Mouse (Mus musculus) neural tube, embryonic 12.5 days (tissue): ENCODE data around the gene Trim40. TPM values are rescaled to one million over a fixed set of nuclear protein-coding genes. Genes with fewer than 3 reads are reported as not detected.

Experiments used
- ATAC-seq: fragments of 200-750 bp; cut with Nextera tagmentation; 2 replicates; pipeline ENCODE4 v1.8.0; 2017; ENCODE audit warnings: low read depth, mild to moderate bottlenecking, moderate TSS enrichment, moderate library complexity; ENCODE audit not compliant: low FRiP score
- H3K27ac ChIP-seq: fragments of 300-500 bp; sonication (generic); 2 replicates; pipeline ENCODE4 v1.5.1; 2016
- H3K27me3 ChIP-seq: fragments of 300-500 bp; sonication (generic); replicated peaks from 2 replicates; pipeline ENCODE4 v1.6.1; 2016; ENCODE audit warnings: mild to moderate bottlenecking
- H3K36me3 ChIP-seq: fragments of 300-500 bp; sonication (generic); 2 replicates; pipeline ENCODE4 v1.6.1; 2016; ENCODE audit warnings: mild to moderate bottlenecking
- H3K4me1 ChIP-seq: fragments of 300-500 bp; sonication (generic); 2 replicates; pipeline ENCODE4 v1.6.1; 2016
- H3K4me2 ChIP-seq: fragments of 300-500 bp; sonication (generic); replicated peaks from 2 replicates; pipeline ENCODE4 v1.6.1; 2016; ENCODE audit warnings: mild to moderate bottlenecking
- H3K4me3 ChIP-seq: fragments of 300-500 bp; sonication (generic); 2 replicates; pipeline ENCODE4 v1.5.1; 2016
- H3K9ac ChIP-seq: fragments of 300-500 bp; sonication (generic); 2 replicates; pipeline ENCODE4 v1.6.1; 2016; ENCODE audit warnings: mild to moderate bottlenecking
- H3K9me3 ChIP-seq: fragments of 300-500 bp; sonication (generic); 2 replicates; pipeline ENCODE4 v1.6.1; 2016; ENCODE audit warnings: mild to moderate bottlenecking
- WGBS: fragments of 180-500 bp; shearing (Covaris S2); methylation state at CpG from one replicate; pipeline ENCODE4 v1.1.7; 2016; 5-methylcytosine and 5-hydroxymethylcytosine counted together
- polyA plus RNA-seq: library from polyadenylated mRNA; unstranded; fragments of >200 nt; fragmentation: Nextera tagmentation; extraction: Ambion mirVana; gene quantifications from 2 replicates; pipeline ENCODE4 v1.2.1, GENCODE M21; 2016

Gene Trim40
- polyA plus RNA-seq, 1 experiment from 2014 or later = not detected

GRCm38 (mm10) chr17:36835591-36836426 lies 54.1 kb downstream of the Trim40 start:
- Histone ChIP-seq H3K27me3 (no peaks in the 10 kb centered on the region), H3K9me3 (no peaks in the 10 kb centered on the region), H3K4me2 (peak overlapping the region; percentile 59), H3K36me3 (no peaks in the 10 kb centered on the region), H3K9ac (no peak overlapping the region), H3K4me1 (peaks cover 8% of the 10 kb centered on the region; the same call in 1 of the 2 replicates), H3K27ac (no peak overlapping the region), H3K4me3 (no peak overlapping the region)
- 36% methylated on average over 12 of the region's 12 CpGs for WGBS
- no peak for ATAC-seq

GRCm38 (mm10) chr17:36832694-36833093 lies 57.2 kb downstream of the Trim40 start:
- H3K27ac ChIP-seq = no peak overlapping the region
- WGBS = 59% methylated on average over 4 of the region's 4 CpGs

More at GRCm38 (mm10) chr17:36832694-36833093, 57.2 kb downstream of the Trim40 start:
- Histone ChIP-seq H3K9me3 (no peaks in the 10 kb centered on the region), H3K36me3 (no peaks in the 10 kb centered on the region), H3K4me2 (no peak overlapping the region), H3K4me1 (peaks cover 8% of the 10 kb centered on the region; the same call in 1 of the 2 replicates), H3K9ac (no peak overlapping the region), H3K4me3 (no peak overlapping the region), H3K27me3 (no peaks in the 10 kb centered on the region)
- ATAC-seq = no peak

Other genes with a start within 250 kb of the Trim40 start
- gene H2-M9, start 247.5 kb downstream of the Trim40 start, polyA plus RNA-seq = not detected in 2 replicates
- gene H2-M1, start 217.9 kb downstream of the Trim40 start, polyA plus RNA-seq = not detected in 2 replicates
- not detected in 2 replicates for gene H2-M10.5, start 117.2 kb downstream of the Trim40 start, polyA plus RNA-seq
- gene H2-M10.6, start 78.0 kb downstream of the Trim40 start, polyA plus RNA-seq = not detected in 2 replicates
- 52.1 and 56.8 TPM in 2 replicates for gene Trim26, start 53.0 kb downstream of the Trim40 start, polyA plus RNA-seq
- 0.37 and 0.46 TPM in 2 replicates for gene Trim15, start 22.9 kb downstream of the Trim40 start, polyA plus RNA-seq
- 4.6 and 5.4 TPM in 2 replicates for gene Trim10, start 20.5 kb downstream of the Trim40 start, polyA plus RNA-seq
- gene Trim31, start 8.0 kb upstream of the Trim40 start, polyA plus RNA-seq = not detected in 2 replicates
- 0.41 and 1.3 TPM in 2 replicates for gene Rnf39, start 52.8 kb upstream of the Trim40 start, polyA plus RNA-seq
- 147 and 155 TPM in 2 replicates for gene Ppp1r11, start 61.6 kb upstream of the Trim40 start, polyA plus RNA-seq
- gene Znrd1, start 68.4 kb upstream of the Trim40 start, polyA plus RNA-seq = 72.3 and 82.2 TPM in 2 replicates
- gene Znrd1as, start 68.5 kb upstream of the Trim40 start, polyA plus RNA-seq = 6.0 and 6.2 TPM in 2 replicates
- 0.47 TPM in 1 of 2 replicates, not detected in the other for gene 2410137M14Rik, start 91.1 kb upstream of the Trim40 start, polyA plus RNA-seq
- 1.7 and 1.9 TPM in 2 replicates for gene H2-M5, start 99.4 kb upstream of the Trim40 start, polyA plus RNA-seq
- 208 and 210 TPM in 2 replicates for gene Zfp57, start 111.0 kb upstream of the Trim40 start, polyA plus RNA-seq
- gene Mog, start 133.3 kb upstream of the Trim40 start, polyA plus RNA-seq = 1.0 and 1.3 TPM in 2 replicates
- 44.6 and 47.0 TPM in 2 replicates for gene Gabbr1, start 155.8 kb upstream of the Trim40 start, polyA plus RNA-seq
- gene Olfr90, start 198.4 kb upstream of the Trim40 start, polyA plus RNA-seq = 0.11 TPM in 1 of 2 replicates, not detected in the other
- not detected in 2 replicates for gene Olfr91, start 208.2 kb upstream of the Trim40 start, polyA plus RNA-seq
- not detected in 2 replicates for gene Olfr92, start 230.0 kb upstream of the Trim40 start, polyA plus RNA-seq